Mouse (Mus musculus) kidney, postnatal 14 days (tissue): Measurements from ENCODE around the gene Olfr324.

Experiments used
- DNase-seq: peaks from one replicate; pipeline ENCODE4 v3.0.0; 2022; ENCODE audit warnings: mixed read lengths

Gene Olfr324

DNA sequence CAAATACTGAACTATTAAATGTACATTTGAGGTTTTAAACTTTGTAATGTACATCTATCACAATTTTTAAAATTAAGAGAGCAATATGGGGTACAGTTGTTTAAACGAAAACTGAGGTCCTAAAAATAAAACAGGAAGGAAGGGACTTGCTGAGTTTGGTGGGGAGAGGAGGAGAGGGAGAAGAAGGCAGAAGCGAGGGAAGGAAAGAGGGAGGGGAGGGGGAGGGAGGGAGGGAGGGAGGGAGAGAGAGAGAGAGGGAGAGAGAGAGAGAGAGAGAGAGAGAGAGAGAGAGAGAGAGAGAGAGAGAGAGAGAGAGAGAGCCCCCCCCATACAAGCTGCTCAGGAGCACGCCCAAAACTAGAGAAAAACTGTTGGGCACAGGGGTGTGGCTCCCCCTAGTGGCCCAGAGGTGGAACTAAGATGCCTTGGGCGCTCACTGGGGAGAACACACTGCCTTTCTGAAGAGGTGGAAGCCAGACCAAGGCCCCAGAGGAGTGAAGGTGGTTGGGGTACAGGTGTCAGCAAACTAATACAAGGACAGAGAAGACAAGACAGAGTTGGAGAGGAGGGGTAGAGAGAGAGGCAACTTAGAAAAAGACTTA lies 41.6 kb downstream of the Olfr324 start:
- DNase-seq: peak; percentile 33

DNA sequence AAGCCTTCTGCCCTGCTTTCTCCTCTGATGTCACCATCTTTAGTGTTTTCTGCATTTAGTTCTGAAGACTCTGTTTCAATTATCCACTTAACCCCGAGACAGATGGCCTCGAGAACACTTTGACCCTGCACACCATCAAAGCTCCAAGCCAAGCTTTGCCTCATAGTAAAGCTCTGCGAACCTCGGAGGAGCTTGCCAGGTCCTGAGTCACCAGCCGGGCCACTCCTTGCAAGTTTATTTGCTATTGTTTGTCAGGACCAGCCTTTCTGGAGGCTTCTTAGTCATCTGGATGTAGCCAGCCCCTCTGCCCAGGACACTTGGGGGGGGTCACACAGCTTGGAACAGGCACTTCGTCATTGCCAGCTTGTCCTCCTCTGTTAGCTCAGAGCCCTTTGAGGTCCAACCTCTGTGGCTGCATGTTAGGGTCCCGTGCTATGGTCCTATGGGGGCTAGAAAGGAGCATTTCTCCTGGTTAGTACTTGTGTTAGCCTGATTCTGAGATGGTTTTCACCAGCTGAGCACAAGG lies 43.3 kb downstream of the Olfr324 start:
- DNase-seq: no peak

DNA sequence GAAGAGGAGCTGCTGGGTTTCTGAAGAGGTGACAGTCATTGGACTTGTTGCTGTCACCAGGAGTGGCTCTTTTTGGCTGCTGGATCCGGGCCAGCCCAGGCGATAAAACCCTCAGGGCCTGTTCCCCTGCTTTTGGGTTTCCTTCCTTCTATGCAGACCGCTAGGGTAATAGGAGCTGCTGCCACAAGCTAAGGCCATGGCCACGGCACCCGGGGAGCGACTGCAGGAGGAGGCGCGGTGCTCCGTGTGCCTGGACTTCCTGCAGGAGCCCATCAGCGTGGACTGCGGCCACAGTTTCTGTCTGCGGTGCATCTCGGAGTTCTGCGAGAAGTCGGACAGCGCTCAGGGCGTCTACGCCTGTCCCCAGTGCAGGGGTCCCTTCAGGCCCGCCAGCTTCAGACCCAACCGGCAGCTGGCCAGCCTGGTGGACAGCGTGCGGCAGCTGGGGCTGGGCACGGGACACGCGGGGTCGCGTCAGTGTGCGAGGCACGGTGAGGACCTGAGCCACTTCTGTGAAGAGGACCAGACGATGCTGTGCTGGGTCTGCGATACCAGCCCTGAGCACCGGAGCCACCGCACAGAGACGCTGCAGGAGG lies 45.5 kb downstream of the Olfr324 start, which contains the start of gene Trim58:
TSS of gene Trim58 (plus strand) at position 194 of the 596 bp plus-strand sequence.
- DNase-seq: peak; percentile 15

DNA sequence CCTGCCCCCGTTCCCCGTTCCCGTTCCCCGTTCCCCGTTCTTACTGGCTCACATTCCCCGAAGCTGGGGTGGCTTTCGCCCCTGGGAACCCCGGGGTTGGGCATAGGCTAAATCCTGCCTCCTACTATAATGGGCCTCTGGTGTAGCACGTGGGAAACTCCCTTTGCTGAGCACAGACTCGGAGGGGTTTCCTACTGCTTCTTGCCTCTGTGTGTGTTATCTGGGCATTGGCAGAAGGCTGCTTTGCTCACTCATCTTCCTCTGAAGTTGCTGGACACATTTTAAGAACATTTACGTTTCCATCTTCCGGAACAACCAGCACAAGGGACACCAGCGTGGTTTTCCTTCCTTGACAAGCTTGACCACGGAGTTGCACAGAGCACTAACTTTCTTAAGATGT lies 46.1 kb downstream of the Olfr324 start:
- no peak for DNase-seq

DNA sequence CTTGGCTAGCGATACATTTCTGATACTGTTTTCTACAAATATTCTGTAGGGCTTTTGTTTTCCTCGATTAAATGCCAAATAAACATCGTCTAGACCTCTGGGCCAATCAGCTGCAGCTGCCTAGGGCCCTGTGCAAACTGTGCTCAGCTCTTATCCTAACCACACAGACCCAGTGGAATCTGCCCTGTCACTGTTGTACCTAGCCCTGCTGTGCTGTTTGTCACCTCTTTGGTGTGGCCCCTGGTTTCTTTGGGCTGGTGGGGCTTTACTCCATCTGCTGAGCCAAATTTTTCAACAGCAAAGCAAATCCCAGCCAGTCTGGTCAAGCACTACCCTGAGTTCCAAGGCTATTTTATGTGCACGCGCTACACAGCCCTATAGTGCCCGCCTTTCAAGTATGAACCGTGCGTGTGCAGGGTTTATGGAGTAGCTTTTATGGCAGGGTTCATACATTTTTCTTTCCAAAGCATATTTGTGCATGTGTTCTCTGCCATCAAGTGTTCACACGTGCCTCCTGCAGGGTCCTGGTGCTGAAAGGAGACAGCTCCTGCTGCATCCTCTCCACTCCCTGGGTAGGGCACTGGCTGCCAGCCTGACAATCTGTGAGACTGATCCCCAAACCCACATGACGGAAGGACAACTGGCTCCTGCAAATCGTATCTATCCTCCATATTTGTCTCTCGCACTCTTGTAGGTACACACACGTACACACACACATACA lies 46.9 kb downstream of the Olfr324 start:
- DNase-seq: no peak

DNA sequence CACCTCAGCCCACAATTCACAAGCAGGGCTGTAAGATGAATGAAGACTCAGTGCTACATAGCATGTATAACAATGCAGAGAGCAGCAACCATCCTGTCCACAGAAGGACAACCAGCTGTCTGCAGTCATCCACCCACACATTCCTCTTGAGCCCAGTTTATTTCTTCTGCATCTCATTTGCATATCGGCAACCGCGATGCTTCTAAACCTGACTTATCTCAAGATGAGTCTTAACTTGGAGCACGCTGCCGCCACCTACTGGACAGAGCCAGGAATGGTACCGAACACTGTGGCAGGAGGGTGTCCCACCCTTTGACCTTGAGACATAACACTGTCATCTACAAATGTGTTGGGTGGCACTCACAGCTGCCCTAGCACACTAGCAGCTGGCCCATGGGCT lies 48.4 kb downstream of the Olfr324 start:
- DNase-seq: no peak
